In genomic region chr3:35721818-35722446, GRCm38 (mm10) we compare ENCODE assay signal across 14 mouse cellular contexts. TPM values are rescaled to one million over a fixed set of nuclear protein-coding genes. Genes with fewer than 3 reads are reported as not detected.
DNase-seq lines count a peak whose midpoint lies in the region; ATAC-seq and TF ChIP-seq lines count a peak whose summit lies in the region.
"Had no signal": no experiment of that assay in that cellular context is flagged by ENCODE, and none has a peak within 500 bp of the region (broad histone marks: within the 10 kb centered on the region; RNA-seq: fewer than 3 reads in every experiment).

No protein-coding gene starts in this region.

- no peak overlapping the region for H3K4me2 ChIP-seq in forebrain, embryonic 11.5 days (ENCODE audit: low read depth, low read length, severe bottlenecking)
- H3K4me2 ChIP-seq: heart, embryonic 13.5 days; hindbrain, embryonic 12.5 days had no signal

- TF ChIP-seq POLR2A in spleen, adult 2 months (IDR thresholded peaks at IDR 0.05; ENCODE audit: low read depth, low read length): no peak

- H3K27ac ChIP-seq in spleen, adult 2 months (ENCODE audit: insufficient read depth, low read length): peak overlapping the region; percentile 77
- H3K27ac ChIP-seq in forebrain, embryonic 11.5 days (ENCODE audit: low read depth, low read length): no peak overlapping the region
- H3K27ac ChIP-seq: heart, embryonic 13.5 days; hindbrain, embryonic 12.5 days had no signal

- DNase-seq in spleen, adult 2 months (ENCODE audit: low read depth in 1 of 2, low spot score in 2 of 2): peak in 1 of 2 experiments; percentile 32
- no peak for DNase-seq in spleen, adult 12 weeks (ENCODE audit: low spot score)
- peak; percentile 78 for DNase-seq in naive thymus-derived CD4-positive, alpha-beta T cell, adult 2 months (ENCODE audit: low read depth)
- peak; percentile 38 for DNase-seq in thymus, postnatal 4 days
- no peak for DNase-seq in cerebellum, postnatal 36 days
- DNase-seq in gastrocnemius, postnatal 4 days (ENCODE audit: low spot score in 2 of 2): no peak
- DNase-seq in forebrain, embryonic 11.5 days (ENCODE audit: low spot score): no peak
- DNase-seq: adrenal gland, postnatal 25 days; embryo, embryonic 11 days; kidney, postnatal 25 days had no signal

- H3K9ac ChIP-seq in forebrain, embryonic 11.5 days (ENCODE audit: low read length): no peak overlapping the region
- H3K9ac ChIP-seq: heart, embryonic 13.5 days; hindbrain, embryonic 12.5 days had no signal

- no peak overlapping the region for H3K4me3 ChIP-seq in spleen, adult 2 months (ENCODE audit: extremely low read depth, insufficient read depth, insufficient read length)
- H3K4me3 ChIP-seq in forebrain, embryonic 11.5 days (ENCODE audit: low read depth, low read length): no peak overlapping the region
- H3K4me3 ChIP-seq: heart, embryonic 13.5 days; hindbrain, embryonic 12.5 days; megakaryocyte, embryonic 14.5 days had no signal

- TF ChIP-seq CTCF in spleen, adult 2 months (IDR thresholded peaks at IDR 0.05; ENCODE audit: extremely low read depth, insufficient read depth, insufficient read length, insufficient replicate concordance): no peak

- 75% methylated on average over 4 of the region's 4 CpGs for WGBS in spleen, adult 2 months
- WGBS in forebrain, embryonic 11.5 days: 86% methylated on average over 4 of the region's 4 CpGs

- no peaks in the 10 kb centered on the region for H3K36me3 ChIP-seq in spleen, adult 2 months (ENCODE audit: control insufficient read depth, insufficient read depth, low read length)
- no peaks in the 10 kb centered on the region for H3K36me3 ChIP-seq in forebrain, embryonic 11.5 days (ENCODE audit: control insufficient read depth, insufficient read depth, low read length)
- H3K36me3 ChIP-seq: heart, embryonic 13.5 days; hindbrain, embryonic 12.5 days had no signal

- peak; percentile 56 for ATAC-seq in activated CD4-positive, CD25-positive, alpha-beta regulatory T cell, adult 4 months
- ATAC-seq in forebrain, embryonic 11.5 days (replicated peaks; ENCODE audit: low FRiP score): no peak

- H3K9me3 ChIP-seq in forebrain, embryonic 11.5 days (ENCODE audit: control insufficient read depth, low read length): no peaks in the 10 kb centered on the region
- H3K9me3 ChIP-seq: heart, embryonic 13.5 days; hindbrain, embryonic 12.5 days; megakaryocyte, embryonic 14.5 days had no signal

- H3K4me1 ChIP-seq in spleen, adult 2 months (ENCODE audit: control insufficient read depth, insufficient read depth, insufficient read length): peaks cover 12% of the 10 kb centered on the region; the same call in 1 of the 2 replicates
- no peaks in the 10 kb centered on the region for H3K4me1 ChIP-seq in forebrain, embryonic 11.5 days (replicated peaks; ENCODE audit: control insufficient read depth, insufficient read depth, low read length)
- H3K4me1 ChIP-seq: heart, embryonic 13.5 days had no signal

- no peaks in the 10 kb centered on the region for H3K27me3 ChIP-seq in spleen, adult 2 months (ENCODE audit: control insufficient read depth, insufficient read depth, low read length)
- no peaks in the 10 kb centered on the region for H3K27me3 ChIP-seq in forebrain, embryonic 11.5 days (ENCODE audit: control insufficient read depth, insufficient read depth, low read length)
- H3K27me3 ChIP-seq: heart, embryonic 13.5 days; hindbrain, embryonic 12.5 days; megakaryocyte, embryonic 14.5 days had no signal

RNA-seq across cellular contexts. Expression of gene Atp11b, which starts 32.0 kb away (rescaled TPM):
- 13.1 and 16.2 TPM in 2 replicates for polyA plus RNA-seq in spleen, adult 2 months (2012; rRNA removed)
- 10 to 100 TPM; 49.9 to 69.1 TPM for polyA plus RNA-seq in activated CD4-positive, CD25-positive, alpha-beta regulatory T cell, adult 4 months (2017; shearing (Covaris generic))
- total RNA-seq in gastrocnemius, postnatal 4 days (2021): 10 to 100 TPM; 33.0 to 33.2 TPM
- polyA plus RNA-seq in forebrain, embryonic 11.5 days (2014; fragmentation: Nextera tagmentation; extraction: Ambion mirVana): 29.8 and 30.0 TPM in 2 replicates

Comparison
In these comparisons a context has a peak if more than half of its experiments do, and no peak if none do; other contexts are left out.
1. DNase-seq: peak in naive thymus-derived CD4-positive, alpha-beta T cell, adult 2 months (single experiment) and thymus, postnatal 4 days (single experiment); none in spleen, adult 12 weeks (single experiment), cerebellum, postnatal 36 days (0 of 2), gastrocnemius, postnatal 4 days (0 of 2) and forebrain, embryonic 11.5 days (single experiment).